Mouse (Mus musculus): ENCODE results near the gene Gm9972.

Gene Gm9972

DNA sequence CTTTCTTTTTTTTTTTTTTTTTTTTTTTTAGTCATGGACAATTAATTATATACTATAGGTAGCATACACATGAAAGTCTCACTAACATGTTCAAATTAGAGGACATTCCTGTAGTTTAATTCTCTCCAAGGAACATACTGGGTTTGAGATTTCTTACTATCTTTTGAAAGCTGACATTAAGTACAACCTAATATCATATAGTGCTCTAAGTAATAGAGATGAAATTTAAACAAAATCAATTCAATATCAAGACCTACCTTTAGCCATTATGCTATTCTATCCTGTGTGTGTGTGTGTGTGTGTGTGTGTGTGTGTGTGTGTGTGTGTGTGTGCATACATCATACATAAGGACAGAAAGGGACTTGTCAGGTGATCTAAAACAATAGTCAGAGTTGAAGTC, at the start of gene Gm9972:
TSS of gene Gm9972 (plus strand) at position 301 of the 400 bp plus-strand sequence.
- DNase-seq, result no peak

DNA sequence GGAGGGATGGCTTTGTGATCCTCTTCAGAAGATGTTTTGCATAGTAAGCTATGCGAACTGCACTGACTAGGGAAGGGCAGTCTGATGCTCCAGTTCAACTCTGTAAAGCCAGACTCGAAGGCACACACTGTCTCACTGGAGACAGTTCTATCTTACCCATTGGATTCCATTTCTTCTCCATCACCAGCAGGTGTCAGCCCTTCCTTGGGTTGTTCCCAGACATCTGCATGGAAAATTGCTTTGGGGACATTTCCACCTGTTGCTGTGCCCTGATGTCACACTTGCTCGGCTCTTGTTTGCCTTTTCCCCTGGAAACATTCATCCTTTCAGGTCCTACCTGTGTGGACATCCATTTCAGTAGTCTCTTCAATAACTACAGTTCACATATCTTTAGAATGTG, 36.4 kb upstream of the Gm9972 start:
- peak; percentile 9 for DNase-seq

DNA sequence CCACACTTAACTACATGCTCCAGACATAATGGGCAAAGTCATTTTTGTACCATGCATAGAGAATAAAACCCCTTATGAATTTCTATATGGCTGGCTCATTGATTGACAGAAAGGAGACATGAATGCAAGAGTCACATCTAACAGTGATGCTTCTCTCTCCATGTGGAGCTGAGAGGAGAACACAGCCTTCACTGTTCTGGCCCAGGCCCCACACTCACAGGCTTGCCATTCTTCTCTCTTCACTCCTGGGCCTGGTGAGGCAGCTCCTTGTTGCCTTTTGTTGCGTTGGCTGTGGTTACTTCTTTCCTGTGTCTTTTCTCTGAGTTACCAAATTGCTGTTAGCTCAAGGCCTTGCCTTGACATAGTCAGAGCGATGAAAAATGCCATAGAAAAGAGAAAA, 23.6 kb upstream of the Gm9972 start:
- DNase-seq, result peak; percentile 28

DNA sequence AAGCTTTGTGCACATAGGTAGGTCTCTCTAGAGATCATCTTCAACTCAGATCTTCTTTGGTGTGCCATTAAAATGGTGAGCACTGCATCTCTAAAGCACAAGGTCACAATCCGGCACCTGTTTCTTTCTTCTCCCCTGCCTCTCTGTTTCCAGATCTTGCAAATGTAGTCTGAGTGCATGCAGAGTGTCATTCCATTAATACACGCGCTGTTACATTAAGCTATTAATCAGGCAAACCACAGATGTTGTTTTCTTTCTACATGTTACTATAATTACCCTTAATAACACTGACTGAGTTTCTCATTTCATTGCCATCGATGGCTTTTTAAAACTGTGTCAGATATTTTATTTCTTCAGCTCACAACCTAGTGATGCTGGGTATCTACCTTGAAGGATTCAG, 22.6 kb upstream of the Gm9972 start:
- DNase-seq, result no peak

DNA sequence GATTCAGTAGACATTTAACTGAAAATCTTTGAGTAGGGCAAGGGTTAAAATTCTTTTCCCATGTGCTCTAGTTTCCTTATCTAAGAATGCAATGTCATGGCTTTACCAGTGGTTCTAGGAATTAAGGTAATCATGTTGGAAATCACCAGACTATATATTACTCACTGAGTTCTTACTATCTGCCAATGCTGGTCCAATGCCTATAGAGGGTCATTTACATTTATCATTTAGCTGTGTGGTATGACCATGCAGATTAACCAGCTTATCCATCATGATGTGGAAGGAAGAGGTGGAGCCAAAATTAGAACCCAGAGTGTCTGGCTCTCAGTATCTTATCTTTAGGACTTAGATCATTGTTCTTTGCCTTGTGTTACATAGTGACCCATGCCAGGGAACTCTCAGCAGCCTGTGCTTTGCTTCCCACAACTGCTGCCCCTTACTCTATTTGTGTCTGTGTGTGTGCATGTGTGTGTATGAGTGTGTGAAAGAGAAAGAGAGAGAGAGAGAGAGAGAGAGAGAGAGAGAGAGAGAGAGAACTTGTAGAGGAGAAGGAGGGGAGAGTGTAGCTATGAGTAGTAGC, 12.3 kb upstream of the Gm9972 start:
- no peak for DNase-seq

DNA sequence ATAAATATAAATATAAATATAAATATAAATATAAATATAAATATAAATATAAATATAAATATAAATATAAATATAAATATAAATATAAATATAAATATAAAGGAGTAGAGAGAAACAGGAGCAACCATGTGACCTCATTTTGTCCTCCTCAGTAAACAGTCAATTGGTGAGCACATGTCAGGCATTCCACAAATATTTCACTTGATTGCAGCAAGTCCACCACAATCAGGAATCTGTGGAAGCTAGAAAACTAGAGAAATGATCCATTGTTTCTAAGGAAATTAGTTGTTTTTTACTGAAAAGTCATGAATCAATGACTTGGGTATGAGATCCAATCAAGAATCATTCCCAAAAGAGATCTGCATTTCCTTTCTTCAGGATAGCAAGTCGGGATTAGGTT, 5.7 kb upstream of the Gm9972 start:
- no peak for DNase-seq

DNA sequence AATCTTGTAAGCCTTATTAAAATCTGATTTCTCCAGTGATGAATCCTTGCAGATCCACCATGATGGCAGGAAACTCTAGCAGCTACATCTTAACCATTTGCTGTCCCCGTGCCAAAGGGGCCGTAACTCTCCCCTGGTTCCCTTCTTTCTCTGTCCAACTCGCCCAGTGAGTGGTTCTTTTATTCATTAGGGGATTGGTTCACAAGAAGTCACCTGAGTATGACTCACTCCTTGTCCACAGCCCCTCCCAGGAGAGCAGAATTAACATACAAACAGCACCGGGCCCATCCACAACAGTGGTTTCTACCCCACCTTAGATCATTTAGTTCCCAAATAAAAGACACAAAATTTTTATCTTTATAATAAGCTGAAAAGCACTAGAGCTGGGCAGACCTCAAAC, 3.4 kb upstream of the Gm9972 start:
- DNase-seq, result no peak

DNA sequence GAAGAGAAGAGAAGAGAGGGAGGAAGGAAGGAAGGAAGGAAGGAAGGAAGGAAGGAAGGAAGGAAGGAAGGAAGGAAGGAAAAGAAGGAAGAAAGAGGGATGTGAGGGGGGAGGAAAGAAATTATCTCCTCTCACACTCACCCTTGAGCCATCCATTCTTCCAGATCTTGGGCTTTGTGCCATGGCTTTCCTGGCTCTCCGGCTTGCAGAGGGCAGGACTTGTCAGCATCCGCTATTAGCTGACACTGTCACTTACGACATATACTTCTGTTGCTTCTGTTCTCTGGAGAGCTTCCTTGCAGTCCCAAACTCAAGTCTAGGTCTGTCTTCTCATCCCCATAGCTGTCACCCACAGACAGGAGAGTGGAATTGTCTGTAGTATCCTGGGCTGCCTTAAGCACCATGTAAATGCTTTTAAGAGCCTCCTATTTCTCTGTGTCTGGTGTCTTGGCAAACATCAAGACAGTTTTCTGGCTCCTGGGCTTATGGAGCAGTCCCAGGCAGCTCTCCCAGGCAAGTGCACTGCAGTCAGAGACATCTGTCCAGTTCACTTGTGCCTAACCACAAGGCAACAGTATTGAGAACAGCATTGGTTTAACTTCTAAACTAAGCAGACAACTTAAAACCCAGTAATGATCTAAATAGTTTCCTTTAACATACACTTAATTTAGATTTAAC, 10.5 kb downstream of the Gm9972 start:
- DNase-seq, result no peak

DNA sequence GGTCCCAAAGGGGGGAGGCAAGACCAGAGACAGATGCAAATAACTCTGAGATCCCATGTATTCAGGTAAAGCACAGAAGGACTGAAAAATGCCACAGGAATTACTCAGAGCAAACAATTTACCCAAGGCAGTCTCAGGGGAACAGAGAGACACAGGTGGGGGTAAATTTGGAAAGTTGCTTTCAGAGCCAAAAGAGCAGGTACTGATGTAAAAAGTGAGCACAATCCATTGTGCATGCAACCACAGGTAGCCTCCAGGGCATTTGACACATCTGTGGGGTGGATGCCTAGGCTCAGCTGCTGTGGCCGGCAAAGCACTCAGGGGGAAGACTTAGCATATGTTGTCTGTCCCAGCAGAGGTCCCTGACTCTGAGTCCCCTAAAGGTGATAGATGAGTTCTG, 13.8 kb downstream of the Gm9972 start:
- no peak for DNase-seq

DNA sequence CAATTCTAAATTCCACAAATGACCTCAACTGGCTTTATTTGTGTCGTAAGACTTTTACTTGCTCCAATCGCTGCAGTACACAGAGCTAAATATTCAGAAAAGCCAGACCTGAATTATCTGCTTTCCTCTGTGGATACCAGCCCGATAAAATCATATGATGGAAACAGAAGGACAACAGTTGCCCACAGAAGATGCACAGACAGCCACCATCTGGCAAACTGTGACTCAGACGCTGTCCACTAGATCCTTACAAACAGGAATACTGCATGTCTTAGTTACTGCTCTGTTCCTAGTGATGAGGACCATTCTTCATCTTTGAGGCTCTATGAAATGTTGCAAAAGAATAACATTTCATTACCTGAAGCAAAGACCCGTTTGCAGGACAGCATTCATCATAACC, 19.4 kb downstream of the Gm9972 start:
- peak; percentile 42 for DNase-seq

DNA sequence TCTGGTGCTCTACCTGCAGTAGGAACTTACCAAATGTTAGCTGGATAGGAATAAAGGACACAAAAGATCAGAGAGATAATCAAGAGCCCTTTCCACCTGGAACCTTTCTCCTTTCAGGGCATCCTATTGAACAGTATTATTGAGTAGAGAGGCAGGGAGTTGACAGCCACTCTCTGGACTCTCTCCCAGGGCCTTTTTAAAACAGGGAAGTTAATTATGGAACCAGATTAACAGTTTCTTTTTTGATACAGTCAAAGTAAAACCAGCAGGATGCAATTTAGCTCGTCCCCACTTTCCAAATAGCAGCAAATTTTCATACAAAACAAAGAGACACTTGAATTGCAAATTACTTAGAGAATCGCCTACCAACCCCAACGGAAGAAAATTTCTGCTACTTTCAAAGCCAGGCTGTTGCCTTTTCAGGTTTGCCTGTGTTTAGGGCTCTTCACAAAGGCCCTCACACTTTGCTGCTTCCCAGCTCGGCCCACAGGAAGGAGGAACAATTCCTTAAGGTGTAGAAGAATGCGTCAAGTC, 24.0 kb downstream of the Gm9972 start:
- DNase-seq, result peak; percentile 10

DNA sequence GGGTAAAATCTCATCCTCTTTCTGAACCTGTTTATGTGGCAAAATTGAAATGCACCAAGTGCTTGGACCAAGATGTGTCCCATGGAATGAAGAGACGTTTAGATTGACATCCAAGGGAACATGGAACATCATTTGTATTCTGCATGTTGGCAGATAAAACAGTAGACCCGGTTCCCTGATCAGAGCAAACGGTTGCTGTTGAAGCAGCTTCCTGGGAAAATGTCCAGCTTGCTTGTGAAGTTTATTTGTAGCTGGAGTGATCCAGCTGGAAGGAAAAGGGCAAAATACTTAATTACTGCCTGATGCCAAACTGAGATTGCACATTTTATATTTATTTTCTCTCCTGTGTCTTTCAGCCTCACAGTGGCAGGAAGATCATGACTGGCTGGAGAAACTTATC, 26.7 kb downstream of the Gm9972 start:
- peak; percentile 42 for DNase-seq

DNA sequence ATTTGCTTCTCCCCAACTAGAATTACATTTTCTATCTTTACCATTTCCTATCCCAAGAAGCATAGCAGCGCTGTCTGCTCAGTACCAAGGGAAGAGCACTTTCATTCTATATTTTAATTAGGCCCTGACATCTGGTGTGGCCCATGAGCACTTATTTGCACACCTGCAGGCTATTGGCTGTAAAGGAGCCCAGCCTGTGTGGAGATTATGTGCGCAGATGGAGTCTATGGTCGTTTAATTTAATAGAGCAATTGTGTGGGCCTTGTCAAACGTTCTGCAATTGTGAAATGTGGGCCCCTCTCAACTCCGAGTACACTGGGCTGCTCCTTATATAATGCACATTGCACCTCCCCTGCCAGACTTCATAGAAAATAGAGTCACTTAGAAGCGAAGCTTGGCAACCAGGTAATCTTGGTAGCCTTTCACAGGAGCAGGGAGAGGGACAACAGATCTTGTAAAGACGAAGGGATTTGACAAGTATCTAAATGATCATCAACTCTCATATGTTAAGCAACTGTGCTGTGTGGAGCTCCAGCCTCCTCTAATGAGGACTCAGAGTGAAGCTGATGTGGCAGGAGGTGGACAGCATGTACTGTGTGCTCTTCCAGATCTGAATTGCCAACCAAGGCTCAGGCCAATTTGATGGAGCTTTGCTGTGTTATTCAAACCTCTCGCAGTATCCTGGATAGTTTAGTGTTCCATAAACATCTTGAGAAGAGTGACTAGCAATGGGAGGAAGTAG, 50.9 kb downstream of the Gm9972 start:
- DNase-seq, result no peak
